Mouse (Mus musculus) spleen, postnatal 4 days (tissue): Measurements from ENCODE around the gene Ccdc141.
A peak's percentile ranks its signal among the peaks of the same experiment; 100 is the strongest.

Experiments used
- DNase-seq, 2 experiments: peaks; one replicate each; pipeline ENCODE4 v3.0.0; 2022; ENCODE audit warnings: low spot score in 2 of 2

The Ccdc141 gene

GRCm38 (mm10) chr2:77174313-77174712 lies 3.9 kb upstream of the Ccdc141 start:
- DNase-seq: no peak

- DNase-seq: no peak
These were observed 3.4 kb upstream of the Ccdc141 start for GRCm38 (mm10) chr2:77173821-77174220.

- DNase-seq: no peak
These were observed 2.9 kb upstream of the Ccdc141 start for GRCm38 (mm10) chr2:77173366-77173765.

GRCm38 (mm10) chr2:77172241-77172671 lies 1.8 kb upstream of the Ccdc141 start:
- no peak for DNase-seq

- no peak for DNase-seq
These were observed 1.2 kb upstream of the Ccdc141 start for GRCm38 (mm10) chr2:77171444-77172240.

GRCm38 (mm10) chr2:77169916-77170632 lies 362 bp downstream of the Ccdc141 start:
- DNase-seq: peak; percentile 18 to 65

GRCm38 (mm10) chr2:77169218-77169617 lies 1.2 kb downstream of the Ccdc141 start:
- DNase-seq: no peak

GRCm38 (mm10) chr2:77168781-77169180 lies 1.7 kb downstream of the Ccdc141 start:
- DNase-seq: no peak

GRCm38 (mm10) chr2:77168081-77168685 lies 2.3 kb downstream of the Ccdc141 start:
- no peak for DNase-seq

- no peak for DNase-seq
These were observed 4.1 kb downstream of the Ccdc141 start for GRCm38 (mm10) chr2:77166366-77166765.

GRCm38 (mm10) chr2:77164662-77165061 lies 5.8 kb downstream of the Ccdc141 start:
- DNase-seq: no peak

- no peak for DNase-seq
These were observed 7.1 kb downstream of the Ccdc141 start for GRCm38 (mm10) chr2:77163381-77163780.

GRCm38 (mm10) chr2:77162135-77162534 lies 8.3 kb downstream of the Ccdc141 start:
- no peak for DNase-seq

GRCm38 (mm10) chr2:77157546-77157945 lies 12.9 kb downstream of the Ccdc141 start:
- no peak for DNase-seq

- DNase-seq: no peak
These were observed 16.4 kb downstream of the Ccdc141 start for GRCm38 (mm10) chr2:77154080-77154479.

- peak in 1 of 2 experiments; percentile 44 for DNase-seq
These were observed 19.2 kb downstream of the Ccdc141 start for GRCm38 (mm10) chr2:77151255-77151654.

GRCm38 (mm10) chr2:77149576-77149975 lies 20.9 kb downstream of the Ccdc141 start:
- DNase-seq: peak in 1 of 2 experiments; percentile 11

- peak in 1 of 2 experiments; percentile 43 for DNase-seq
These were observed 22.2 kb downstream of the Ccdc141 start for GRCm38 (mm10) chr2:77148215-77148614.

- no peak for DNase-seq
These were observed 23.5 kb downstream of the Ccdc141 start for GRCm38 (mm10) chr2:77146968-77147367.

- peak in 1 of 2 experiments; percentile 25 for DNase-seq
These were observed 24.1 kb downstream of the Ccdc141 start for GRCm38 (mm10) chr2:77146291-77146690.

GRCm38 (mm10) chr2:77143536-77143935 lies 26.9 kb downstream of the Ccdc141 start:
- peak in 1 of 2 experiments; percentile 8 for DNase-seq

- peak in 1 of 2 experiments; percentile 5 for DNase-seq
These were observed 31.6 kb downstream of the Ccdc141 start for GRCm38 (mm10) chr2:77138879-77139278.
